Mouse (Mus musculus): Measurements from ENCODE around the gene Scgb1c1.

GRCm38 (mm10) chr7:140864761-140865160 is 19.4 kb downstream of the Scgb1c1 start:
- TF ChIP-seq FLI1 (IDR thresholded peaks at IDR 0.05; ENCODE audit: low read length) (no peak), GATA1 (IDR thresholded peaks at IDR 0.05; ENCODE audit: borderline replicate concordance, low read length) (no peak)

All from megakaryocyte, embryonic 14.5 days (primary cell).